Mouse (Mus musculus) fibroblast of lung, adult 2 months (primary cell): ENCODE measurements at regions not wholly inside any gene's neighbourhood (a gene's known extent, or its start where the extent isn't known, plus 50 kb on each side); places are given as distances from the start of the nearest gene placed in this dataset.

Experiments
- DNase-seq: peaks from one replicate; pipeline ENCODE4 v3.0.0-alpha.2; 2011; ENCODE audit warnings: low read depth

DNA sequence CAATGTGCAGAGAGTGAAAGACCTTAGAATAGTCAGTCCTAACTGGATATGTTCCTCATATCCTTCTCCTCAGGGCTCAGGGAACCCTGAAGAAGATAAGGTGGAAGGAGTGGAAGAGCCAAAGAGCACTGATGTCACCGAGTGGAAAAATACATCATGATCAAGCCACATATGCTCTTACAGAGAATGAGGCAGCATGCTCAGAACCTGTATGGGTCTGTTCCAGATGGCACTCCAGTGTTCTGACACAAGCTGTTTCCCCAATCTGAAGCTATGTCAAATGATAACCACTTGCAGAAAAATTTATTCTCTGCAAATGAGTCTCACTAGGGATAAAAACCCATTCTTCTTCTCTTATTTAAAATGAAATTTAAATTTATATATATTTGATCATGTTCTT lies 572.6 kb upstream of the Robo2 start:
- no peak for DNase-seq

DNA sequence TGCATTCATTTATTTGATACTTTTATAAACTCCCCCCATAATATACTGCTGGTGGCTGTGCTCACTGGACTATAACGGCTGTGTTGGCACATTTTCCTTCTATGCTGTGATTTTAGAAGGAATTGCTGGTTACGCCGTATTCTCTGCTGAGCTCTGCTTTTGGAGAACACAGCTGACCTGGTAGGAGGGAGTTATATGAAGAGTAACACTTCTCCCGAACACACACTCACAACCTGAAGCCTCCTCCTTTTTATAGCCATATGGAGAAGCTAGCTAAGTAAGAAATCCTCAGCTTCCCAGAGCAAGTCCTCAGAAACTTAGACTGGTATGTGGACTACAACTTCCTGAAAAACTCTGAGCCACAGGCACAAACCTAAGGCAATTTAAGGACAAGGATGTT lies 554.5 kb upstream of the Robo2 start:
- DNase-seq = no peak

DNA sequence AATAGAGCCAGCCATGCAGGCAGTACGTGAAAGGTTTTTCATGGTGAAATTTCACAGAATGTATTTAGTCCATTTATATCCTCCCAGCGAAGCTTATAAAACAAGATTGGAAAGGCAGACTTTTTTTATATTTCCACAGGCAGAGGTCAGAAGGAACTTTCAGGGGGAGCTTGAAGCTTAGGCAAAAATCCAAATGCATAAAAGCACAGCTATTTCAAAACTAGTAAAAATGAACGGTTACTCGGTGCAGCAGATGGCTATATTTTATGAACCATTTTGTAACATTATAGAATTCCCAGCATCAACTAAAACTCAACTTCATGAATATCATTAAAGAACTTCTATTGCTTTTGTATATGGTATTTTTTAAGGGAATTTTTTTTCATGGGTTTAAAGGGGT lies 518.1 kb upstream of the Robo2 start:
- no peak for DNase-seq

DNA sequence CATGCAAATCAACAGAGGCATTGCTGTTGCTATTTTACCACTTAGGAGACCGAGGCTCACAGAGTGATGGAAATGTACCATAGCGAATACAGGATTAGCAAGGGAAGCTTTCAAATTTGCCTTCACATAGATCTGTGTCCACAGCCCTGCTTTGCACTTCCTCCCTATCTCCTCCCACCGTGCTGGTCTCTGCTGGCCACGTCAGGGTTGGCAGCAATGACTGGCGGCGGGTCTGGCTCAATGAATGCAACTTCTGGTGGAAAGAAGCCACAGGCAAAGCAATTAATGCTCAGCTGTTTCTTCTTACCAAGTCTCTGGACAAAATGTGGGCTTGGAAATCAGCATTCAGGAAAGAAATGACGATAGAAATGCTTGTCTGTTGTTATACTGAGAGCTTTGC lies 489.2 kb upstream of the Robo2 start:
- DNase-seq = no peak

DNA sequence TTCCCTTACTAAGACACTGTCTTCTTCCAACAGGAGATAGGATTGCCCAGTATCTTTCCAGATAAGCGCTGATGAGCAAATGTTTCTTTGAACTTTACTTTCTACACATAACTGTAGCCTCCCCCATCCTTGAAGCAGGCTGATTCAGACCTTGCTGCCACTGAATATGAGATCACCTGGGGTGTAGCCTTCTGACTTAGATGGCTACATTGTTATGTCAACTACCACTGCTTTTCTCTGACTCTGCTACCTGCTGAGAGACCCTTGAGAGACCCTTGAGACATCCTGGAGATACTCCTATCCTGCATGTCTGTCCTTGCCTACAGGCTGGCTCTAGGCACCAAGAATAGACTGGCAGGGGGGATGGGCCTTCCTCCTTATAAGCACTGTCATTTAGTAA lies 476.1 kb upstream of the Robo2 start:
- DNase-seq = no peak

DNA sequence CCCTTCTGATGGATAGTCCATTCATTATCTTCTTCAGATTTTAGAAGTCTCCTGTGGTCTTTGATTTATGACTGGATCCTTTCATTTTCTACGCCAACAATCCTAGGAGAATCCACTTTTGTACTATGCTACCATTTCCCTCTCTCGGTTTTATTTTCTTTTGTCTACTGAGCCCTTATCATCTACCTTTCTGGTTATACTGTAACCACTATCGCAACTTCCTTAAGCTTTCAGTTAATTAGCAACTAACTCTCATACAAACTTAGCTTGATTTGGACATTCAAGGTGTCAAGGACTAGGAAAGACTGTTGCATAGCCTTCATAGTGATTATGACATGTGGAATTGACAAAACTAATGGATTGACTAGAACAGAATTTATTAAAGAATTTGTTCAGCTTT lies 467.0 kb upstream of the Robo2 start:
- DNase-seq = no peak

DNA sequence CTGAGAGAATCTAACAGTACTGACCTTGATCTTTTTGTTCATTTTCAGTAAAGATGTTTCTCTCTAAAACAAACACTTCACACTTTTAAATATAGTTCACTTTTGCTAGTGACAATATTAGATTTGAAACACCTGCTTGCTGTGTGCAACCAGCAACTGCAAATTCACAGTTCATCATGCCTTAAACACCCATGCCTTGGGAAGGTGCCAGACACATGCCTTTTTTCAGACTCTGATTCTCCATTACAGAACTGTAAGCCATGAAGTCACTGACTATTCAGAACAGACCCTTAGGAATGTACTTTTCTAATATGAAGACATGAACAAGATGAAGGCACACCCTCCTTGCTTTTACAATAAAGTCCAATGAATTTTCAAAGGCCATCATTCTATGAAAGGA lies 462.1 kb upstream of the Robo2 start:
- no peak for DNase-seq

DNA sequence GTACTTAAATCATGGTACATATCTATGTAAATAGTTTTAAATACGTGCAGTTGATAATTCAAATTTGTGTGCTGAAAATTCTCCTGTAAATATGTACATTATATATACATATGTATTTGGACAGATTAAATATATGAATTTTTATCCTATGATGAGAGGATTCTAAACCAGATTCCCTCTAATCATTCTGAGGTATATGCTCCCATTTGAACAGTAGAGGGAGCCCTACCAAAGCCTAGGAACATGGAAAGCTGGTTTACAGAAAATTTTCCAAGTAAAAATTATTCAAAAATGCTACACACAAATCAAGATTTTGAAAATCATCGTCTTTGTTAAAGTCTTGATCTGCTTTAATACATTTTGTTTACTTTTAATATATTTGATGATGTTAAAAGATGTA lies 446.1 kb upstream of the Robo2 start:
- DNase-seq = no peak

DNA sequence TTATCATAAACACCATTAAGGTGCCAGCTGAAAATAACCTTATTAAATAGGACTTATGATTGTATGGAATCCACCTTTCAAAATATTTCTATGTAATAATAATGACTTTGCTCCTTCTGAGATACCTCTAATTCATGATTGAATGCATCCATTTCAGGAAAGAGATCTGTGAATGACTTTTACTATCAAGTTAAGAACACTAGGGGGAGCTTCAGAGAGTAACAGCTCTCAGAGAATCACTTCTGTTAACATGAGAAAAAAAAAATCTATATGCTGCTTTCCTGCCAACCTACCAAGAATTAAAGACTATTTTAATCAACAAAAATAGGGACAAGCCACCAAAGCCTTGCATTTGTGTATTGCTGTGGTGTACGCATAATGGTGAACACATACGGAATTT lies 428.4 kb upstream of the Robo2 start:
- DNase-seq = no peak

DNA sequence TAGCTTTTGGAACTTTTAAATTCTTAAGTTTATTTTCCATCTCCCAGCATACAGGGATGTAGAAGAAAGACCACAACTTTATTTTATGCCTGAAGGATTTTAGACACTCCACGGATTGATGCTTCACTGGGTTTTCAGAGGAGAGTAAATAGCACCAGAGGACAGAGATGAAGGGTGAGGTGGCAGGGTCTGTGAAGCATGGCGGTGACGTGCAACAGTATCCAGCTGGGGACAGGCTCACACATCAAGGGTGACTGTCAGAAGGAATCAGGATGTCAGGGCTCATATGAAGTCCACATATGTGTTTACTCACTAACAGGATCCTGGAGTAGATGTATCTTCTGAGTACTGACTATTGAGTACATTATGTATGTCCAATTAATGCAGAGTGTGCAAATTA lies 402.8 kb upstream of the Robo2 start:
- no peak for DNase-seq

DNA sequence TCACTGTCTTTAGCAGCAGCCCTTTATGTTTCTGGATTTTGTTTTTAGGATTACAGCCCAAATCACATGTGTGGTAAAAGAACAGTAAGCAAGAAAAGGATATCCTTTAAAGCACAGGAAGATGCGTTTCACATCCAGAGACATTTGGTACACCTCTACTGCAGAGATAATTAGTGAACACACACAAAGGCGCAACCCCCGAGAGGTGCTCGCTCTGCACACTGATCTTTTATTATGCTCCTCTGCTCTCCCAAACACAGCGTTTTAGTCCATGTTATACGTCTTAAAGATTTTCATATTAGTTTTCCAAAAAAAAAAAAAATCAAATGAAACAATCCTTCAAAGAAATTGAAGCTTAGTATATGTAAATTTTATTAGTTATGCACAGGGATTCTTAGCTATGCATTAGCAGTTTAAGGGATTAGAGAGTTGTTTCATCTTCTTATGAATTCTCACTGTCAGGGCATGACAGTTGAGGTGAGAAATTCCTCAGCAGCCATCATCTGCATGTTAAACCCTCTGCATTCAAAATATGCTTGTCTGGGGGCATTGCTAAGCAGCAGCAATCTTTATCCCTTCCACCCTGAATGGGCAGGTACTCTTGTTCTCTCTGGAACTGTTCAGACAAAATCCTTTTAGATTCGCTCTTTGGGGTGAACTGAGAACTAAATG lies 397.7 kb upstream of the Robo2 start:
- DNase-seq = no peak

DNA sequence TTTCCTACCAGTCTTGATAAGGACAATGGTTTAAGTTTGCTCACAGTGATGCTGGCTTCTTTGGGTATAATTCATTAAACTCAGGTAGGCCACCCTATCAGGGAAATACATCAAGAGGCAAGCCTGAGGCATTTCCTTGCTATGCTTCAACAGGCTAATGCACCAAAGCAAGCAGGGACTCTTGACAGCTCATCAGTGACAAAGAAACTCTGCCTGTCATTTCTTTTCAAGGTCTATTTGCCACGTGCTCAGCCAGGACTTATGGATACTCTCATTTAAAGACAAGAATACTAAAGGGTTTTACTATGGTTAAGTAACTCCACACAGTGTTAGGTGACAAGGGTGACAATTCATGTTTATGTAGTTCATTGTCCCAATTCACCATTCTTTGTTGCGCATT lies 395.1 kb upstream of the Robo2 start:
- DNase-seq = no peak

DNA sequence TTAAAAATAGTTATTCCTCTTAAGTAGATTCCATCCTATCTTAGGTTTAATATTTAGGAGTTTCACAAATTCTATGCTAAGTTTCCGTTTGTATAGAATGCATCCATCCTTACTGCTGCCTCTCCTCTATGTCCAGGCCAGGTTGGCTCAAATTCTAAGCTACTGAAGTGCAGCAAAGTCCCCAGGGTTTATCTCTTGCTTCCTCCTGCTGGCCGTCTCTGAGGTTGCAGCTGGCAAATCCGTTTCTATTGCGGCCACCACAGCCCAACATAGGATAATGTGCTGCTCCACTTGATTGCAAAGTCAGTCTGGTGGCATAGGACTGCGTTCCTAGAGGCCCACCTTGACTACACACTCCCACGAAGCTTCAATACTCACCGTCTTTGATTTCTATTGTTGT lies 389.7 kb upstream of the Robo2 start:
- DNase-seq = peak; percentile 7

DNA sequence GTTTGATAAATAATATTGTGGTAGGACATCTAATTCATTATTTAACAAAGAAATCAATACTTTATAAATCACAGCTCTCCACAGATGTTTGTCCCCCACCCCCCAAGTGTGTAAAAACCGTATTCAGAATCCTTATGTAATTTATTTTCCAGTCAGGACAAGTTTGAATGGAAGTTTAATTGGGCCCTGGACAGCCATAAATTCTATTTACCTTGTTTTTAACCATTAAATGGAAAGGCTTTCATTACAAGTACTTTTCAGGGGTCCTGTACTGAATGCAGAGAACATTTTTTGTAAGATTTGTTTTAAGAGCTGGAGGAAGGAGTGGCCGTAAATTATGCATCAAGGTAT lies 384.7 kb upstream of the Robo2 start:
- no peak for DNase-seq

DNA sequence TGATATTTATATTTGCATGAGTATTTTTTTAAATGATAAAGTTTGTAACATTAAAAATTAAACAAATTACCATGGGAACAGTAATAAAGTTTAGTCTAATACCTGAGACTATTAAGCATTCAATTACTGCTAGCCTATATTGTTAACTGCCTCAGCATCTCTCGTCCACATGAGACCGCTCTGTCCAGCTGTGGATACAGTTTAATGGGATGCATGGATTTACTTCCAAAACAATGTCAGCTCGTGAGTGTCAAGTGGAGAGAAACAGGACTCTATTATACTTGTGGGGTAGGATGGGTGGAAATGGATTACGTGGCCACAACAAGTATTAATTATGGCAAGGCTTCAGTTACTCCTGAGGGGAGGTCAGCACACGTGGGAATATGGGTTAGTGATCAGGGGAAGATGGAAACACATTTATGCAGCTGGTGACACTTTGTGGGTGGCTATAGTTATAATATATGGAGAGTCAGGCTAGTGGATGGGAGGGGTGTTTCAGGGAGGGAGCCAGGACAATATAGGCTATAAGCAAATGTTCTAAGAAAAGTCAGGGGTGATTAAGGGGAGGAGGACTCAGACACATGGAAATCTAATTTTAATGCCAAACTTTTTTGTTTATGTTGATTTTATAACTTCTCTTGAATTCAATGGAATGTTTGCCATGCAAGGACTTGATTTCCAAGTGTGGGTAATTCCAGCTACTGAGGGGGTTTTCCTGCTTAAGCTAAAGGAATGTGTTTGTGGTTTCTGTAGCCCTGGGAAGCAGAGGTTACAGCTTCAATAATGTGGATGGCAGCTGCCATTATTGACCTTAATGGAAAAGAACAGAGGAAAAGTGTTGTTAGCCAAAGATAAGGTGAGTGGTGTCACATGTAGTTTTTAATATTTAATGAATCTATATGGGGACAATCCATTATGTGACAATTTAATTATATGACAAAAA lies 384.0 kb upstream of the Robo2 start:
- DNase-seq = no peak

DNA sequence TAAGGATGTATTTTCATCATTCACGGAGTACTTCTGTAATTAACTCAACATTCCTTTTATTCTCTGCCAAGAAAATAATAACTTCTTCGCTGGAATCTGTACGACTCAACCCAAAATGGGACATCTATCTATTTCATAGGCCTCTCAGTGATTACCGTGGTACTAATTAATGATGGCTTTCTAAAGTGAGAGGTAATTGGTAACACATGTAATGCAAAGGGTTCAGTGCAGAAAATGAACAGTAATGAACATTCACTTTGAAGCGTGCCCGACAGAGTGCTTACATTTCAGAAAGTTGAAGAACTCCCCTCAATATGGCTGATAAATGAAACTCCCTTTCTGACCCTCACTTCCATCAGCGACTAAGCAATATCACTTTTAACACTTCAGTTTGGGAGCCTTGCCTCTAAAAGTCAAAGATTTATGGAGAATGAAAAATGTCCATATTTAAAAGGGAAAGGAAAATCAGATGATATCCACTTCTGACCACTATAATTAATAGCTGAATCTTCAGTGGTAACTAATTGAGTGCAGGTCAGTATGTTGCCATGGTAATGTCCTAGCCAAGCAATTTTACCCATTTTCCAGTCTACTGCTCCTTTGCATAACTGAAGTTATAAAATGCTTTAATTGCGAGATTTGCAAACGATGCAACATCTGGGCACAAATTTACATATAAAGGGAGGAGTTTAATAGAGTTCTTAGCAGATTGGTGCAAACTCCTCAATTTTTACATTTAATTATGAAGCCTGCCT lies 373.9 kb upstream of the Robo2 start:
- DNase-seq = no peak

DNA sequence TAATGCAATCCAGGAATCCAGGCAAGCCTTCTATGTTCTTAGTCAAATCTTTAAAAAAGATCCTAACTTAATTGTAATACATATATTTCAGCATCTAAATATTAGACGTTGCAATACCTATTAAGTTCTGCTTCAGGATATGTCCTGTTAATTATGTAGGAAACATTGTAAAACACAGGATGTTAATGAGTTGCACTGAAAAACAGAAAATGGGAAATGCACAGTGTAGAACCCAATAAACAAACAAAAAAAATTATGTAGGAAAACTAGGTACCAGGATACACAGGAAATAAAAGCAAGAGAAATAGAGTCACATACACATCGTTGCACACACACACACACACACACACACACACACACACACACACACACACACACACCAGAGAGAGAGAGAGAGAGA lies 368.8 kb upstream of the Robo2 start:
- no peak for DNase-seq

DNA sequence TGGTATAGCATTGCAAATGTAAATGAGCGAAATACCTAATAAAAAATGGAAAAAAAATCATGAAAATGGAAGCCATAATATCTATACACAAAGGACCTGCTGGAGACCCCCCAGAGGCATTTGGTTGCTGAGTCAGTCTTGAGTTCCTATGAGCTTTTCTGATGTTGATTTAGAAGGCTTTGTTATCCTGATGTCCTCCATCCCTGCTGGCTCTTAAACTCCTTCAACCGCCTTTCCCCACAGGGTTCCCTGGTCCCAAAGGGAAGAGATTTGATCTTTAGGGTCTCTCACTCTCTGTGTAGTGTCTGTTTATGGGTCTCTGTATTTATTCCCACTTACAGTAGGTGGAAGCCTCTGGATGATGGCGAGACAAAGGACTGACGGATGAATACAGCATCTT lies 356.6 kb upstream of the Robo2 start:
- no peak for DNase-seq

DNA sequence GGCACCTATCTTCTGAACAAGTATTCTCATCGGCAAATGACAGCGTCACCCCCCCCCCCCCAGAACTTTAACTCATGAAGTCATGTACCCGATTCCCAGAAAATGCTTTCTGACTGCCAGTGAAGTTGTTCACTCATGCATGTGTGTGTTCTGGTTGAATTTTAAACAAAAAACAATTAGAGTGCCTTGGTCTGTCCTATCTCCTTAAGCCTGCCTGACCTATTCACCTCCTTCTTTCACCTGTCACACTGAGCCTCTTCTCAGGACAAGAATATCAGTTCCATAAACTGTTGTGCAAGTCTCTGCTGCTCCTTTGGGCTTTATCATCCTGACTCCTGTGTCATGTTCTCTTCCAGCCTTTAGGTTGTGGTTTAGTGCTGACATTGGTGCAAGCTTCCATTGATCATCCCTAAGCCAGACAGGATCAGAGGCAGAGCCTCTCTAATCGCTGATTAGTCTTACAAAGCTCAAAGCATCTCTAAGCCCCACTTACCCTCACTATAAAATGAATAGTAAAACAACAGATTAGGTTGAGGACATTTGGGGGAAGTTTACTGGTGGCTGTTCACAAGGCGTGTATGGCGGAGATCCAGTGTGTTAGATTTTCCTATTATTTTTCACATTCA lies 345.2 kb upstream of the Robo2 start:
- no peak for DNase-seq

DNA sequence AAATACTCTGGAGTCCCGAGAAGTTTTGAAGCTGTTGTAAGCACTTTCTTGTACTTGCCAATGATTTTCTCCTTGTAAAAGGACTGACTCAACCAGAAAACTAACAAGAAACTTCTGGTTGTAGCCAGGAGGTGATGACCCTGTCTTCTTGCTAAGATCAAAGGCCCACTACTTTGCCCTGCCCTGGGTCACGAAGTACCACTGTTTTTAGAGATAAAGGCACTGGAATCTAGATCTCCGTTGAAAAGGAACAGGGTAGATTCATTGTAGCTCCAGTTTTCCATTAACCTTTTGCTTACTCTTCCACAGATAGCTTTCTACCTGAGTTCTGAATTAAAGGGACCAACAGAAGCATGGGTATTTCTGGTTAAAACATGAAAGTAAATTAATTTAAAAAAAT lies 339.3 kb upstream of the Robo2 start:
- DNase-seq = no peak

DNA sequence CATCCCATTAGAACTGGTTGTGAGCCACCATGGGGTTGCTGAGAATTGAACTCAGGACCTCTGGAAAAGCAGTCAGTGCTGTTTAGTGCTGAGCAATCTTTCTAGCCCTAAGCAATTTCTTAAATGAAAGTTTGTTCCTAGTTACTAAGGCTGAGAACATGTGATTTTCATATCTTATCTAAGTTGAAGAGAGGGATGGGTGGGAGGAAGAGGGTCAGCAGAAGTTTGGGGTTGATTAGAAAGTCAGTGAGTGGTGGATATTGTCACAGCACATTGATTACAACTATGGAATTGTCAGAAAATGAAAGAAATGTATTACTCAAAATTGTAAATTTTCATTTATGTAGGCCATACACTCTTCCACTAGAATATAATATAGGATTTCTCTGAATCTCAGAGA lies 337.4 kb upstream of the Robo2 start:
- no peak for DNase-seq

DNA sequence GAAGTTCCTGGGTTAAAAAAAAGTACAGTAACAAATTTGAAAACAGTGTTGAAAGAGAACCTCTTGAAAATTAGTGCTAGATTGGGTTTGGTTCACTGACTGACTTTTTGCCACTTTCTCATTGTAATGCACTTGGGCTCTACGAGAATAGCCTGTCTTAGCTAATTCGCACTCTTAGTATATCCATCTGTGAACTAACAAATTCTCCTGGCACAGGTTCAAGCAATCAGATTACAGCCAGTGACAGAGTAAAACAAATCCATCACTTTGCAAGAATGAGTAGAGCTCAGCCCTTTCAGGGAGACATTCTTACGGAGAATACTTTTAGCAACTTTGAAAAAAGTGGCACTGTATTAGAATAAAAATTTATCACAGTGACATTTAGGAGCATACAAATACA lies 331.9 kb upstream of the Robo2 start:
- no peak for DNase-seq
